In the genomic region with DNA sequence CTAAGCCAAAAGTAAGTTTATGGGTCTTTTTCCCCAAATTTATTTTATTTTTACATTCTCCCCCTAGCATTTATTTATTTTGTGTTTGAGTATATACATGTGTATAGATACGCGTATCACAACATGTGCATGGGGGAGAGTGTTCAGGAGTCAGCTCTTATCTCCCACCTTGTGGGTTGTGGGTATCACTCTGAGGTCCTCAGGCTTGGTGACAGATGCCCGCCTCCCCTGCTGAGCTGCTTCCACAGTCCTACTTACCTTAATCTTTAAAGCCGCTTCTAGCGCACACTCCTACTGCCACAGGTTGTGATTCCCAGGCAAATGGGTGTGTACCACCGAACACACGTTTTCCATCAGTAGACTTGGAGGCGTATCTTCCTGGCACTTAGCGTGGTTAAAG, we compare ENCODE assay signal across 17 mouse cellular contexts.
"Had no signal": no experiment of that assay in that cellular context is flagged by ENCODE, and none has a peak within 500 bp of the region (broad histone marks: within the 10 kb centered on the region; RNA-seq: fewer than 3 reads in every experiment).

No protein-coding gene starts in this region.

- H3K27ac ChIP-seq: liver, embryonic 15.5 days; lung, embryonic 15.5 days; macrophage; midbrain, embryonic 13.5 days; midbrain, embryonic 15.5 days; neural tube, embryonic 12.5 days; stomach, embryonic 15.5 days; stomach, postnatal 0 days had no signal

- ATAC-seq: liver, postnatal 0 days; lung, postnatal 0 days; midbrain, embryonic 13.5 days; midbrain, embryonic 15.5 days had no signal

- H3K4me3 ChIP-seq: liver, embryonic 15.5 days; lung, embryonic 15.5 days; midbrain, embryonic 13.5 days; midbrain, embryonic 15.5 days; neural tube, embryonic 12.5 days; stomach, embryonic 15.5 days had no signal

- DNase-seq: liver, postnatal 0 days; lung, adult 2 months; lung, postnatal 14 days; lung, postnatal 36 days; right cerebral cortex, postnatal 14 days; thymus, adult 2 months; thymus, postnatal 25 days; thymus, postnatal 4 days had no signal
